Mouse (Mus musculus) central nervous system, embryonic 18 days (tissue): Measurements from ENCODE around the gene Olfr385. TPM values are rescaled to one million over a fixed set of nuclear protein-coding genes. Genes with fewer than 3 reads are reported as not detected.

Experiments
- polyA plus RNA-seq: library from polyadenylated mRNA; depleted of rRNA; stranded (reverse); fragments of >200 nt; gene quantifications from 2 replicates; pipeline ENCODE4 v1.2.3, GENCODE M21; 2012; rRNA removed

Olfr385 gene
- not detected in 2 replicates for polyA plus RNA-seq

GRCm38 (mm10) chr11:73592908-73593307 lies at the start of gene Olfr385:
Gene Olfr385, minus strand, starts transcription at chr11:73593008.

GRCm38 (mm10) chr11:73598294-73598693 lies 5.5 kb upstream of the Olfr385 start, which contains the start of gene Olfr384:
Gene Olfr384, plus strand, starts transcription at chr11:73598594.

Other genes starting within 250 kb of the Olfr385 start
- not detected in 2 replicates for gene Olfr20, start 242.2 kb downstream of the Olfr385 start, polyA plus RNA-seq
- not detected in 2 replicates for gene Olfr376, start 221.8 kb downstream of the Olfr385 start, polyA plus RNA-seq
- not detected in 2 replicates for gene Olfr1, start 193.4 kb downstream of the Olfr385 start, polyA plus RNA-seq
- gene Olfr378, start 164.5 kb downstream of the Olfr385 start, polyA plus RNA-seq = not detected in 2 replicates
- gene Olfr380, start 135.5 kb downstream of the Olfr385 start, polyA plus RNA-seq = not detected in 2 replicates
- gene Olfr381, start 101.4 kb downstream of the Olfr385 start, polyA plus RNA-seq = not detected in 2 replicates
- gene Olfr382, start 75.8 kb downstream of the Olfr385 start, polyA plus RNA-seq = not detected in 2 replicates
- gene Olfr384, start 5.6 kb upstream of the Olfr385 start, polyA plus RNA-seq = not detected in 2 replicates
- gene Zfp735, start 95.8 kb upstream of the Olfr385 start, polyA plus RNA-seq = not detected in 2 replicates
- gene Olfr389, start 187.7 kb upstream of the Olfr385 start, polyA plus RNA-seq = not detected in 2 replicates
- gene Olfr390, start 190.0 kb upstream of the Olfr385 start, polyA plus RNA-seq = not detected in 2 replicates
- not detected in 2 replicates for gene Olfr391-ps, start 210.0 kb upstream of the Olfr385 start, polyA plus RNA-seq
- gene Olfr392, start 224.0 kb upstream of the Olfr385 start, polyA plus RNA-seq = not detected in 2 replicates